ENCODE assay signal across 8 mouse cellular contexts in the genomic region with DNA sequence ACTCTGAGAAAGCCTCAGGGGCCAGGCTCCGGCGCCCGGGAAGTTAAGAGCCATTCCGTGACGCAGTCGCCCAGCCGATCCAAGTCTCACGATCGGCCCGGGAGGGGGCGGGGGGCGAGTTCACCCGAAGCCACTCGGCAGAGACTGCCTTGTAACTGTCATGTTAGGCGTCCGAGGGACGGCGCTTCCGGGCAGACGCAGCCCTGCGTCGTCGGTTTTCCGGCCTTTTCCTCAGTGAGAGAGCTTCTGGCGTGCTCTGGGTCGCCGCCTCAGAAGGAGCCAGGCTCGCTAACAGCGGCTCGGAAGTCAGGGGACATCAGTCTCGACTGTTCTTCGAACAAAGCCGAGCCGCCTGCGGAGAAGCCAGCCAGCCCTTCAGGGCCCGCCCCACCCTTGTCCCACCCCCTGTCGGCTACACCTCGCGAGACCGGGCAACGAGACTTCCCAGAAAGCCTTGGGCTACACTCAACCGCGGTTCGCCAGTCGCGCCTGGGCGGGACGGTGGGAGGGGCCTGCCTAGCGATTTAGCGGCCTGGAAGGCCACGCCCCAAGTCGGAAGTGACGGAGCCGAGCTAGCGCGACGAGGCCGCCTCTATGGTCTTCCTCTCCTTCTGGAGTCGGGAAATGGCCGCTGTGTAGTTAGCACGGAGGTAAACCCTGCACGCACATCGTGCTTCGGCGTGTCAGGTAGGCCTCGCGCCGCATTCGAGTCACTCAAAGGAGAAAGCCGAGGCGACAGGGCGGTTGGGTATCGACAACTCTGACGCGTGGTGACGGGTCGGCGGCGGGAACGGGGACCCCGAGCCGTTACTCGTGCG. TPM values are rescaled to one million over a fixed set of nuclear protein-coding genes. Genes with fewer than 3 reads are reported as not detected.
DNase-seq lines count a peak whose midpoint lies in the region; ATAC-seq and TF ChIP-seq lines count a peak whose summit lies in the region.

A gene (plus strand): TSS at position 552 of the 818 bp plus-strand sequence.

- POLR2A ChIA-PET in Patski (lab: Charles Lee), result interaction anchor here (0.9 to 1.1 kb wide), 2 partner anchors 8 to 15 kb away, joined by 3 to 4 read pairs; no protein-coding TSS in a partner anchor

- H3K36me3 ChIP-seq in hindbrain, embryonic 13.5 days, result no peaks in the 10 kb centered on the region

- H3K4me3 ChIP-seq in hindbrain, embryonic 13.5 days, result peak within 1 kb of the TSS; percentile 80

- in situ Hi-C loops in Patski (cut with MboI; ENCODE audit: low pct_unique_long_range_greater_than_20kb), result loop anchor here (25.0 kb wide), 1 partner anchor 375 kb away; a partner anchor contains a TSS

- no peaks in the 10 kb centered on the region for H3K9me3 ChIP-seq in hindbrain, embryonic 13.5 days

- H3K4me2 ChIP-seq in hindbrain, embryonic 13.5 days, result peak within 1 kb of the TSS; percentile 82

- WGBS in hindbrain, embryonic 13.5 days, result under 1% methylated on average over 84 of the region's 84 CpGs

- ATAC-seq in Patski, result peak; percentile 95
- ATAC-seq in hindbrain, embryonic 13.5 days (ENCODE audit: low FRiP score), result peak; percentile 99

- DNase-seq in Patski (ENCODE audit: low read depth, low spot score), result peak; percentile 87
- peak; percentile 99 to 100 for DNase-seq in cerebellum, postnatal 14 days
- DNase-seq in frontal cortex, postnatal 14 days (ENCODE audit: low spot score in 2 of 2), result peak; percentile 98 to 99
- peak; percentile 95 to 97 for DNase-seq in layer of hippocampus, postnatal 25 days (ENCODE audit: extremely low spot score in 1 of 2, low spot score in 1 of 2)
- peak; percentile 100 for DNase-seq in lung, postnatal 25 days (ENCODE audit: low spot score)
- DNase-seq in retina, embryonic 14.5 days (ENCODE audit: low spot score), result peak; percentile 100
- DNase-seq in thymus, postnatal 4 days, result peak; percentile 100

- CTCF ChIA-PET in Patski (lab: Charles Lee), result interaction anchor here (1.3 to 1.6 kb wide), 4 partner anchors 17 to 42 kb away, joined by 3 to 6 read pairs (median 4); no protein-coding TSS in a partner anchor

- no peak for TF ChIP-seq CTCF in Patski (IDR thresholded peaks at IDR 0.05)

- no peaks in the 10 kb centered on the region for H3K27me3 ChIP-seq in Patski
- no peaks in the 10 kb centered on the region for H3K27me3 ChIP-seq in hindbrain, embryonic 13.5 days

- H3K4me1 ChIP-seq in hindbrain, embryonic 13.5 days (replicated peaks), result peaks cover 20% of the 10 kb centered on the region

- H3K27ac ChIP-seq in hindbrain, embryonic 13.5 days, result peak within 1 kb of the TSS; percentile 99

- H3K9ac ChIP-seq in hindbrain, embryonic 13.5 days, result peak within 1 kb of the TSS; percentile 93

RNA-seq across cellular contexts. Expression of the gene that starts here (rescaled TPM):
- 117 TPM for polyA plus RNA-seq in Patski (2021)
- 127 and 138 TPM in 2 replicates for polyA plus RNA-seq in hindbrain, embryonic 13.5 days (2015; fragmentation: Nextera tagmentation; extraction: Ambion mirVana)
- 100 to 1,000 TPM; 106 to 134 TPM for total RNA-seq in layer of hippocampus, postnatal 25 days (2021)

Comparison
In these comparisons a context has a peak if more than half of its experiments do, and no peak if none do; other contexts are left out.
1. Peak in every context shown above with its lines: DNase-seq, ATAC-seq, H3K4me3 ChIP-seq and H3K27ac ChIP-seq.